Mouse (Mus musculus) forebrain, embryonic 15.5 days (tissue): ENCODE results near the gene Amhr2. TPM values are rescaled to one million over a fixed set of nuclear protein-coding genes. Genes with fewer than 3 reads are reported as not detected.

Experiments
- ATAC-seq: fragments of 200-750 bp; cut with Nextera tagmentation; replicated peaks from 2 replicates; pipeline ENCODE4 v1.8.0; 2017; ENCODE audit warnings: mild to moderate bottlenecking, moderate TSS enrichment, moderate library complexity
- H3K27ac ChIP-seq: fragments of 300-500 bp; sonication (generic); replicated peaks from 2 replicates; pipeline ENCODE4 v1.5.1; 2015; ENCODE audit warnings: mild to moderate bottlenecking, inconsistent platforms
- H3K27me3 ChIP-seq: fragments of 300-500 bp; sonication (generic); 2 replicates; pipeline ENCODE4 v1.6.1; 2015; ENCODE audit warnings: inconsistent platforms
- H3K36me3 ChIP-seq: fragments of 300-500 bp; sonication (generic); 2 replicates; pipeline ENCODE4 v1.6.1; 2015; ENCODE audit warnings: mild to moderate bottlenecking, inconsistent platforms
- H3K4me1 ChIP-seq: fragments of 300-500 bp; sonication (generic); 2 replicates; pipeline ENCODE4 v1.6.1; 2015; ENCODE audit warnings: inconsistent platforms
- H3K4me2 ChIP-seq: fragments of 300-500 bp; sonication (generic); replicated peaks from 2 replicates; pipeline ENCODE4 v1.6.1; 2015; ENCODE audit warnings: mild to moderate bottlenecking, inconsistent platforms
- H3K4me3 ChIP-seq: fragments of 300-500 bp; sonication (generic); 2 replicates; pipeline ENCODE4 v1.5.1; 2015; ENCODE audit warnings: mild to moderate bottlenecking, inconsistent platforms
- H3K9ac ChIP-seq: fragments of 300-500 bp; sonication (generic); replicated peaks from 2 replicates; pipeline ENCODE4 v1.6.1; 2015; ENCODE audit warnings: mild to moderate bottlenecking, inconsistent platforms
- H3K9me3 ChIP-seq: fragments of 300-500 bp; sonication (generic); 2 replicates; pipeline ENCODE4 v1.6.1; 2016; ENCODE audit warnings: inconsistent platforms
- WGBS: fragments of 180-500 bp; shearing (Covaris S2); methylation state at CpG from one replicate; pipeline ENCODE4 v1.1.7; 2015; ENCODE audit warnings: mixed read lengths; 5-methylcytosine and 5-hydroxymethylcytosine counted together
- polyA plus RNA-seq: library from polyadenylated mRNA; unstranded; fragments of >200 nt; fragmentation: Nextera tagmentation; extraction: Ambion mirVana; gene quantifications from 2 replicates; pipeline ENCODE4 v1.2.1, GENCODE M21; 2015

Amhr2 gene
- polyA plus RNA-seq, 1 experiment from 2014 or later: 0.83 TPM

- WGBS: 90% methylated on average over 1 of the region's 1 CpGs
- Histone ChIP-seq H3K36me3 (peaks cover 88% of the 10 kb centered on the region), H3K9me3 (no peaks in the 10 kb centered on the region), H3K4me1 (no peaks in the 10 kb centered on the region), H3K27me3 (no peaks in the 10 kb centered on the region), H3K4me2 (no peak overlapping the region), H3K4me3 (no peak overlapping the region), H3K9ac (no peak overlapping the region), H3K27ac (no peak overlapping the region)
- ATAC-seq: no peak
Measured at GRCm38 (mm10) chr15:102487664-102488063, 42.5 kb downstream of the Amhr2 start.

DNA sequence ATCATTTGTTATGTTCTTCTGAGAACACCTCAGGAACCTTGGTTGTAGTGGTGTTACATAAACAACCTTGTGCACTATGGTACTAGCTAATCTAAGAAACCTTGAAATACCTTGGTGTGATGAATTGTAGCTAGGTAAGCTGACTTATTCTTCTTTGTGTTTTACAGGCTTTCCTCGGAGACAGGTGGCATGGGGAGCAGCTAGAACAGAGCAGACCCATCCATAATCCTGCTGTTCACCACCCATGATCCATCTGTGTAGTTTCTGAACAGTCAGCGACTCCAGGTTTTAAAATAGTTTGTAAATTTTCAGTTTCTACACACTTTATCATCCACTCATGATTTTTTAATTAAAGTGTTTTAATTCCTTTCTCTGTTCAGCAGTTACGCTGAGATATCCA, 53.2 kb downstream of the Amhr2 start:
- Histone ChIP-seq H3K9ac (no peak overlapping the region), H3K36me3 (peaks cover 91% of the 10 kb centered on the region), H3K4me2 (no peak overlapping the region), H3K4me3 (no peak overlapping the region), H3K27ac (no peak overlapping the region), H3K27me3 (no peaks in the 10 kb centered on the region), H3K4me1 (no peaks in the 10 kb centered on the region), H3K9me3 (no peaks in the 10 kb centered on the region)
- WGBS: 88% methylated on average over 3 of the region's 3 CpGs
- ATAC-seq: no peak

GRCm38 (mm10) chr15:102499370-102499769, 54.2 kb downstream of the Amhr2 start:
- H3K9me3 ChIP-seq: no peaks in the 10 kb centered on the region
- no peaks in the 10 kb centered on the region for H3K4me1 ChIP-seq
- no peak overlapping the region for H3K9ac ChIP-seq
- 63% methylated on average over 3 of the region's 3 CpGs for WGBS
- no peak for ATAC-seq
- H3K27me3 ChIP-seq: no peaks in the 10 kb centered on the region
- H3K4me2 ChIP-seq: no peak overlapping the region
- H3K4me3 ChIP-seq: no peak overlapping the region
- H3K27ac ChIP-seq: peak overlapping the region; percentile 31; the same call in 1 of the 2 replicates
- H3K36me3 ChIP-seq: peaks cover 91% of the 10 kb centered on the region

DNA sequence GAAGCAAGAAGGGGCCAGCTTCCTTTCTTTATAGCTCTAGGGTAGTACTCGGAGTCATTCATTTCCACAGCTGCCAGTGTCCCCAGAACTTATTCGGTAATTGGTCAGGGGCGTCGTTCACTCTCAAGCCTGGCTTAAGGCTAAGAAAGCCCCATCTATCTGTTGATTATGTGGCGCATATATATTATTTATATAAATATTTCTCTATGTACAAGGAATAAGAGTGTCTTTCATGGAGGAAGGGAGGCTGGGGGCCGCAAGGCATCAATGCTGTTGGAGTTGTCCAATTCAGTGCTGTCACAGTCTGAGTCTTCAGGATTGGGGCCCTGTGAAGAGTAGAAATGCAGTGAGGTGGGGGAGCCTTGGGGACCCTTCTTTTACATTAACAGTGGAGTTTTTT, 54.7 kb downstream of the Amhr2 start:
- Histone ChIP-seq H3K4me1 (no peaks in the 10 kb centered on the region), H3K4me3 (no peak overlapping the region), H3K27ac (no peak overlapping the region), H3K4me2 (no peak overlapping the region), H3K9me3 (no peaks in the 10 kb centered on the region), H3K9ac (no peak overlapping the region), H3K36me3 (peaks cover 90% of the 10 kb centered on the region), H3K27me3 (no peaks in the 10 kb centered on the region)
- WGBS: 89% methylated on average over 6 of the region's 6 CpGs
- ATAC-seq: no peak

DNA sequence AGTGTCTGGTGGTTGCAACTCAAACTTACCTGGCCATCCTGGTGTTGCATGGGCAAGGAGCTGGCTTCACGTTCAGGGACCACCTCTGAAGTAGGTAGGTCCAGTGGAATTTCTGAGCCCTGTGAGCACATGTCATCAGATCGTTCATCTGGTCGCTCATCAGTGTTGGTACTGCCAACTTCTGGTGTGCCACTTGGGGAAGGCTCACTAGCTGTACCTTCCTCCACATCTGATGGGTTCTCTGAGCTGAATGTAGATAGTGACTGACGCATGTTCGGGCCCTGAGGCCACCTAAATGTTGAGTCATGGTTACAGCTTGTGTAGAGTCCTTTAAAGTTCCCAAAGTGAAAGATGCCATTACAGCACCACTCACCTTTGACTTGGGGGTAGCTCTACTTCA, 55.3 kb downstream of the Amhr2 start:
- Histone ChIP-seq H3K36me3 (peaks cover 90% of the 10 kb centered on the region), H3K9ac (no peak overlapping the region), H3K4me1 (no peaks in the 10 kb centered on the region), H3K9me3 (no peaks in the 10 kb centered on the region), H3K27ac (no peak overlapping the region), H3K4me3 (no peak overlapping the region), H3K4me2 (no peak overlapping the region), H3K27me3 (no peaks in the 10 kb centered on the region)
- ATAC-seq: no peak
- WGBS: 90% methylated on average over 5 of the region's 5 CpGs

DNA sequence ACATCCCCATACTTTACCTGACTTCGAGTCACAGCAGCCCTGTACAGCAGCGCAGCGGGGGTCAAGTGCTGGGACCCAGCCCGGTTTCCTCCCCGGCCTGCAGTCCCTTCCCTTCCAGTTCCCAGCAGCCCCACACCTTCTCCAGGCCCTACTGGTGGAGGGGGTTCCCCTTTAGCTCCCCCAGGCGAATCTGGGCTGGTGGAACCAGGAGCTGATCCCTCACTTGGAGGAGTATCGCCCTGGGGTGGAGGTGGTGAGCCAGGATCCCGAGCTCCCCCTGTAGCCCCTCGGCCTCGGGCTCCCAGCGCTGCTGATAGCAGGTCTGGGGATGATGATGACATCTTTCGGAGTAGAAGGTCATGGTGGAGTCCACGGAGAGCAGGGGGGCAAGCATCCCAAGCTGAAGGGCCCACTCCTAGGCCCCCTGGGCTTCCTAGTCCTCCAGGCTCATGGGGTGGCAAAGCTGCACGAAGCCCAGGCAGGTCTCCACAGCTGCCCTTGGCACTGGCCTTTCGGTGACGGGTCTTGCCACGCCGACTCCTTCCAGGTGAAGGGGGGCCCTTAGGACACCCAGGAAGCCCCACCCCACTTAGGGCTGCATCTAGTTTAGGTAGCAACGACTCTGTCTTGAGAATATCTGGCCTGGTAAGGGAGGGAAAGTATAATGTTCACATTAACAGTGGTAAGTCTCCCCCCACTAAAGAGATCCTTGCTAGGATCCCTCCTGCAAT, 56.1 kb downstream of the Amhr2 start:
- H3K9me3 ChIP-seq: no peaks in the 10 kb centered on the region
- peak; percentile 14; the same call in 1 of the 2 replicates for ATAC-seq
- no peaks in the 10 kb centered on the region for H3K27me3 ChIP-seq
- H3K27ac ChIP-seq: no peak overlapping the region
- no peak overlapping the region for H3K9ac ChIP-seq
- peaks cover 90% of the 10 kb centered on the region for H3K36me3 ChIP-seq
- H3K4me1 ChIP-seq: no peaks in the 10 kb centered on the region
- no peak overlapping the region for H3K4me2 ChIP-seq
- H3K4me3 ChIP-seq: no peak overlapping the region
- WGBS: 88% methylated on average over 19 of the region's 19 CpGs

DNA sequence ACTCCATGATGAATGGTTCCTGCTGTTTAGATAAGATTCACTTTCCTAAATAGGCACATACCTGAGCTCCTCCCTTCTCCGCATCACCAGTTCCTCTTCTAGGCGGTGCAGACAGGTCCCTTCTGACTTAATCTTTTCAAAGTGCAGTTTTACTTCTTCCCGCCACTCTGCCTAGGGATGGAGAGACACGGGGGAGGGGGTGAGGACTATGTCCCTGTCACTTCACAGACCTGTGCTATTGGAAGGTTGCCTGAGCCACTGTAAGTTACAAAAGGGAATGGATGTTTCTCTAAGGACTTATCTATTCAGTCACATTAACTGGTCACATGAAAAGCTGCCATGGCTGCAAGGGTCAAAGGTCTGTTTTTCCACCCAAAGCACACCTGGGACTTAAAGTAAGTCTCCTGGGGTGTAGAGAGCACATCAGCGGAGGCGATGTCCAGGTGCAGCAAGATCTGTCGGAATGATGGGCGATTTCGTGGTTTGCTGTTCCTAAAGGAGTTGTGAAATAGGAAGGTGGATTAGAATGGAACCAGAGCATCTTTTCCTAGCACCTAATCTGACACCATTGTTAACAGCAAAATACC, 57.2 kb downstream of the Amhr2 start:
- Histone ChIP-seq H3K4me3 (no peak overlapping the region), H3K27ac (no peak overlapping the region), H3K4me1 (no peaks in the 10 kb centered on the region), H3K27me3 (no peaks in the 10 kb centered on the region), H3K9me3 (no peaks in the 10 kb centered on the region), H3K9ac (no peak overlapping the region), H3K4me2 (no peak overlapping the region), H3K36me3 (peaks cover 82% of the 10 kb centered on the region)
- ATAC-seq: no peak
- 76% methylated on average over 9 of the region's 9 CpGs for WGBS

GRCm38 (mm10) chr15:102503447-102503846, 58.3 kb downstream of the Amhr2 start, which contains the start of gene Gm10337:
Gene Gm10337 (plus strand): TSS chr15:102503722.
- 100% methylated on average over 1 of the region's 1 CpGs for WGBS
- Histone ChIP-seq H3K27ac (no peak within 1 kb of the TSS), H3K27me3 (no peaks in the 10 kb centered on the region), H3K4me2 (no peak within 1 kb of the TSS), H3K4me3 (no peak within 1 kb of the TSS), H3K4me1 (no peaks in the 10 kb centered on the region), H3K9ac (no peak within 1 kb of the TSS), H3K9me3 (no peaks in the 10 kb centered on the region), H3K36me3 (peaks cover 76% of the 10 kb centered on the region)
- no peak for ATAC-seq

Other genes with a start within 250 kb of the Amhr2 start
- gene Zfp740, start 242.1 kb upstream of the Amhr2 start, polyA plus RNA-seq: 90.6 and 94.0 TPM in 2 replicates
- gene Csad, start 240.6 kb upstream of the Amhr2 start, polyA plus RNA-seq: 44.2 and 45.1 TPM in 2 replicates
- 0.33 and 0.99 TPM in 2 replicates for gene Itgb7, start 213.4 kb upstream of the Amhr2 start, polyA plus RNA-seq
- gene Rarg, start 187.8 kb upstream of the Amhr2 start, polyA plus RNA-seq: 5.9 and 6.2 TPM in 2 replicates
- not detected in 2 replicates for gene Gm9918, start 174.8 kb upstream of the Amhr2 start, polyA plus RNA-seq
- gene Mfsd5, start 165.9 kb upstream of the Amhr2 start, polyA plus RNA-seq: 50.1 and 51.5 TPM in 2 replicates
- 10.2 and 15.2 TPM in 2 replicates for gene Espl1, start 149.1 kb upstream of the Amhr2 start, polyA plus RNA-seq
- gene Pfdn5, start 119.3 kb upstream of the Amhr2 start, polyA plus RNA-seq: 467 and 474 TPM in 2 replicates
- 98.2 and 108 TPM in 2 replicates for gene Myg1, start 113.7 kb upstream of the Amhr2 start, polyA plus RNA-seq
- gene Aaas, start 94.6 kb upstream of the Amhr2 start, polyA plus RNA-seq: 42.6 and 44.9 TPM in 2 replicates
- 0.36 and 0.40 TPM in 2 replicates for gene Sp7, start 78.2 kb upstream of the Amhr2 start, polyA plus RNA-seq
- gene Sp1, start 39.2 kb upstream of the Amhr2 start, polyA plus RNA-seq: 5.4 and 5.6 TPM in 2 replicates
- gene Prr13, start 13.7 kb downstream of the Amhr2 start, polyA plus RNA-seq: 85.8 and 89.1 TPM in 2 replicates
- 155 and 161 TPM in 2 replicates for gene Pcbp2, start 25.2 kb downstream of the Amhr2 start, polyA plus RNA-seq
- gene Gm10337, start 58.4 kb downstream of the Amhr2 start, polyA plus RNA-seq: 6.0 and 6.1 TPM in 2 replicates
- gene Map3k12, start 71.7 kb downstream of the Amhr2 start, polyA plus RNA-seq: 55.3 and 55.9 TPM in 2 replicates
- gene Tarbp2, start 72.8 kb downstream of the Amhr2 start, polyA plus RNA-seq: 102 and 103 TPM in 2 replicates
- 2.4 and 2.5 TPM in 2 replicates for gene Npff, start 79.6 kb downstream of the Amhr2 start, polyA plus RNA-seq
- not detected in 2 replicates for gene Gm28047, start 179.7 kb downstream of the Amhr2 start, polyA plus RNA-seq
- 24.6 and 25.1 TPM in 2 replicates for gene Atf7, start 180.1 kb downstream of the Amhr2 start, polyA plus RNA-seq
- gene Atp5g2, start 227.0 kb downstream of the Amhr2 start, polyA plus RNA-seq: 56.8 and 62.4 TPM in 2 replicates